Mouse (Mus musculus) splenic B cell, adult 2 months (primary cell): ENCODE results near the gene Mapk13.
"Not testable (repeated sequence)": the region's sequence is repeated elsewhere in the genome, so short reads cannot be mapped to it uniquely, and the experiment has no call there.

Source experiments
- DNase-seq: peaks from one replicate; pipeline ENCODE4 v3.0.0-alpha.2; 2011; ENCODE audit warnings: low read depth, low spot score
- H3K27me3 ChIP-seq: 2 replicates; pipeline ENCODE4 v1.6.1; 2012; ENCODE audit warnings: mild to moderate bottlenecking, low read length, moderate library complexity, mixed read lengths; ENCODE audit not compliant: control insufficient read depth, poor library complexity, insufficient read depth, severe bottlenecking
- H3K36me3 ChIP-seq: 2 replicates; pipeline ENCODE4 v1.6.1; 2012; ENCODE audit warnings: mild to moderate bottlenecking, low read length, moderate library complexity, mixed read lengths; ENCODE audit not compliant: control insufficient read depth, poor library complexity, insufficient read depth, severe bottlenecking

The Mapk13 gene

GRCm38 (mm10) chr17:28816326-28816725 lies 47.2 kb downstream of the Mapk13 start:
- H3K36me3 ChIP-seq: peaks cover 15% of the 10 kb centered on the region
- not testable (repeated sequence) for H3K27me3 ChIP-seq, DNase-seq

GRCm38 (mm10) chr17:28816875-28817811 lies 48.0 kb downstream of the Mapk13 start:
- peaks cover 19% of the 10 kb centered on the region for H3K36me3 ChIP-seq
- H3K27me3 ChIP-seq: no peaks in the 10 kb centered on the region
- DNase-seq: no peak

DNA sequence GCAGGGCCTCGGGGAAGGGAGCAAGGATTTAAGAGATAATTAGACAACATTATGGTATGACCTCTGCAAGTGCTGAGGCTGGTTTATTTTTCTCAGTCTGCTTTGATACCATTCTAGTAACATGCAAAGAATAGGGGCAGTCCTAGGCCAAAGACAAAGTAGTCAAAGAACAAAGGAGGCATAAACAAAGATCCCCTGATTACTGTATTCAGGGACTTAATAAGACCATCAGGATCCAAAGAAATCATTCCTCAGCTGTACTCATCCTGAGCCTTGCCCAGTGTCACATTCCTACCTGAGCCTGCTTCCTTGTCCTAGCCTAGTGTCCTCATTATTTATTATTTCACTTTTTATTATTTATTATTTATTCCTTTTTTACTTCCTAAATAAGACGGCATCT lies 51.1 kb downstream of the Mapk13 start:
- no peak for DNase-seq
- H3K36me3 ChIP-seq: peaks cover 20% of the 10 kb centered on the region
- no peaks in the 10 kb centered on the region for H3K27me3 ChIP-seq

DNA sequence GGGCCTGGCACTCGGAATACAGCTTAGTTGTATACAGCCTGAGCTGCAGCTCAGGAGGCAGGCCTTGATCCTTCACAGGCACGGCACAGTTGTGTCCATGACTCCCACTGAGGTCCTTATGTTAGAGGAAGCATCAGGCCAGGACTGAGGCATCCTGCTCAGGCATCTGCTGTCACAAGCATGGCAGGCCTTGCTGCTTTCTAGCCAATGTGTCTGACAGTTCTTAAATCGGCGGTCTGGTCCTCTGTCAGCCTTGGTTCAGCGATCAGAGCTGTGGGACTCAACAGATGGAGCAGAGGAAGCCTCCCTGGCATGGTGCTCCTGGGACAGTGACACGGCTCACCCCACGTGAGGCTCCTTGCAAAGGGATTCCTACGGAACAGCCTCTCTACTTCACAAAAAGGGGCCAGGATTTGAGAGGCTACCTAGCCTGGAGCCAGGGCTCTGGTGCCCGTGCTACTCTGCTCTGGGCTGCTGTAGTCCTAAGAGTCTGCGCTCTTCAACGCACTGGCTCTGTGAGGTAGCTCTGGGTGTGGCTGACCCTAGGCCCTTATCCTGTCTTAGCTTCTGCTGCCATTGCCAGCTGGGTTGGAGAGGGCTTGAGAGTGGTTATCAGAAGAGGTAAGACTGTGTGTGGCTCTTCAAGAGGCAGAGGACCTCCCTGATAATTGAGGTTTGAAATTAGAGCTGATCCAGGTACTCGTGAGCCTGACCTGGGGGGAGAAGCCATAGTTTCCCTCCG lies 54.1 kb downstream of the Mapk13 start:
- DNase-seq: no peak
- H3K27me3 ChIP-seq: no peaks in the 10 kb centered on the region
- peaks cover 9% of the 10 kb centered on the region for H3K36me3 ChIP-seq

DNA sequence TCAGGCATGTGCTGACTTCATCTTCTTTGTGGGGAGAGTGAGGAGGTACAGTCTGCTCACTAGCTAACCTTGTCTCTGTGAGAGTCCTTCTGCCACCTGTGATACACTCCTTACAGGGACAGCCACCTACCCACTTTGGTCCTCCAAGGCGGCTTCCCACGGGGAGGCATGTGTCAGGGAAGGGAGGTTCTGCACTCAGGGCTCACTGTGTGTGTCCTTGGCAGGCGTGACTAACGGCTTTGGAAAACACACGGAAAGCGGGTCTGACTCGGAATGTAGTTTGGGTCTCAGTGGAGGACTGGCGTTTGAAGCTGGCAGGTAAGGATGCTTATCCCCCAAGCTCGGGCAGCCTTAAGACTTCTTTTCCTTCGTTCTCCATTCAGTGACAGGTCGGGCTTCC lies 54.7 kb downstream of the Mapk13 start:
- Histone ChIP-seq H3K36me3 (peaks cover 9% of the 10 kb centered on the region), H3K27me3 (no peaks in the 10 kb centered on the region)
- DNase-seq: no peak

DNA sequence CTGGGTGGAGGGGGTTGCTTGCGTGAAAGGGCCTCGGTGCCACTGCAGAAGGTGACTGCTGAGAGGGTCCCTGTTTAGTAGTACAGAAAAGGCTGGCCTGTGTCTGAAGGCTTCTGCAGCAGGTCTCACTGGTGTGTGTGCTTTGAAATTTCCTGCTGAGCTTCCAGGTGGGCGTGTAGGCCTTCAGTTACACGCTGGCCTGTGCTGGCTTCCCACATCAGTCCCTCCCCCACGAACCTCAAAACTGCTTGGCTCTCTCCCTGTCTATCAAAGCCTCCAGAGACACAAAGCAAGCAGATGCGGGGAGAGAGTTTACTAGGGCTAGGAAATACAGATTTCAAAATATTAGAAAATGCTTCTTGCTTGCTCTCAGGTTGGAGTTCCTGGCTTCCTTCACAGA lies 55.8 kb downstream of the Mapk13 start:
- H3K27me3 ChIP-seq: no peaks in the 10 kb centered on the region
- peaks cover 9% of the 10 kb centered on the region for H3K36me3 ChIP-seq
- DNase-seq: no peak

DNA sequence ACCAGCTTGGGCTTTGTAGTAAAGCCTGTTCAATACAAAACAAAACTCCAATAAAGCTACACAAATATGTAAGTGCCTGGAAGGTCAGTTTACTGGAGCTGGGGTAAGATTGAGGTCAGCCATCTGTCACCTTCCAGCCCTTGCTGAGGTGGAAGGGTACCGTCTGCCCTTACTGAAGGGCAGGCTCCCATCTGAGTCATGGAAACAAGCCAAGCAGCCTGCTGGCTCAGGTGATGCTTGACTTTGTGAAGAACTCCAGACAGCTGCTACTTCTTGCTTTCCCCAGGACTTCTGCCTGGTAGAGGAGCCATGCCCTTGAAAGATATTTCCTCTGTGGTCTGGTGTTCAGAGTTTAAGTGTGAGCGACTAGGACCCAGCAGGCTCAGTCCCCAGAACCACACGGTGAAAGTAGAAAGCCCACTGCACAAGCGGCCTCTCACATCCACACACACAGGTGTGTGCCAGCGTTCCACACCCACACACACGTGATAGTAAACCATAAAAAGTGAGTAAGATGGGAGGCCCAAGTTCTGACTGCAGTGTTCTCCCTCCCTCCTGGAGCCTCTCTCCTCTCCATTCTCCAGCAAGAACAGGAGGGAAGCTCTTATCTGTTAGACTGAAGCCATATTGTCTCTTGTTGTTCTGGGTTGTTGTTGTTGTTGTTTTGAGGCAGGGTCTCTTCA lies 56.4 kb downstream of the Mapk13 start:
- H3K27me3 ChIP-seq: no peaks in the 10 kb centered on the region
- DNase-seq: no peak

DNA sequence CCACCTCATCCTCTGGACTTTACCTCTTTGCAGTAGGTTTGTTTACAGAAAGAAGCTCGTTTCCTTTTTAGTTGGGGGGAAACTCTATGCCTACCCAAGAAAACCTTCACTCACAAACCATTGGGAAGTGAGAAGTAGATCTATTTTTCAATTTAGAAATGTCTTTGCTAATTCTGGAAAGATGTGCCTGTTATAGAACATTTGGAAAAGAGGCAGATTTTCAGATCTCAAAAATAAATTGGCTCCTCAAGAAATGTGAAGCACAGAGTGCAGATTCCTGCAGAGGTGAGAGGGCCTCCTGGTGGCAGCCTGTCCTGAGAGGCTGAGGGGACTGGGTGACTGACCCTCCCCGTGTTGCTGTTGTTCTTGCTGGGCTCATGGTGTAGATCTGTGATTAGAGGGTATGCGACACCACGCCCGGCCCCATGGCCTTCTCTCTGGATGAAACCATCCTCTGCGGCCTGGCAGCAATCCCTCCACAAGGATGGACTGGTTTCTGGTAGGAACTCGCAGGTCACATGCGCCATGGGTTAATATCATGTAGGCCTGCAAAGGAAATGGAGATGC lies 58.7 kb downstream of the Mapk13 start:
- DNase-seq: no peak
- H3K27me3 ChIP-seq: no peaks in the 10 kb centered on the region
- H3K36me3 ChIP-seq: no peaks in the 10 kb centered on the region; the same call in 1 of the 2 replicates

More for the DNA sequence above, 56.4 kb downstream of the Mapk13 start:
- H3K36me3 ChIP-seq: peaks cover 8% of the 10 kb centered on the region

GRCm38 (mm10) chr17:28829120-28829519 lies 60.0 kb downstream of the Mapk13 start:
- DNase-seq: no peak

More at GRCm38 (mm10) chr17:28829120-28829519, 60.0 kb downstream of the Mapk13 start:
- Histone ChIP-seq H3K36me3 (peaks cover 2% of the 10 kb centered on the region; the same call in 1 of the 2 replicates), H3K27me3 (no peaks in the 10 kb centered on the region)
